Mouse (Mus musculus) hematopoietic stem cell, adult 5-6 weeks (primary cell): ENCODE measurements around the gene Bmp8a. TPM values are rescaled to one million over a fixed set of nuclear protein-coding genes. Genes with fewer than 3 reads are reported as not detected.

ENCODE experiments used
- ATAC-seq, 2 experiments: fragments of 125-278 bp in 1 of 2; replicated peaks in 1 of 2; 2 replicates each; pipeline ENCODE4 v1.8.0; 2016 to 2017; ENCODE audit warnings: inconsistent platforms in 2 of 2, mild to moderate bottlenecking in 2 of 2, moderate number of reproducible peaks in 2 of 2, low read depth in 1 of 2, moderate TSS enrichment in 1 of 2; ENCODE audit not compliant: low FRiP score in 2 of 2, poor library complexity in 2 of 2, severe bottlenecking in 2 of 2, insufficient read depth in 1 of 2, low TSS enrichment in 1 of 2
- total RNA-seq: library from RNA; stranded (forward); fragments of 172-1452, 232-1000 nt; gene quantifications from 2 replicates; pipeline ENCODE4 v1.2.3, GENCODE M21; 2017

Bmp8a gene
- total RNA-seq: 0.19 TPM in 1 of 2 replicates, not detected in the other

- ATAC-seq: peak; percentile 72 to 80
Measured at GRCm38 (mm10) chr4:123342642-123343470, at the start of gene Bmp8a. TSS of gene Bmp8a (minus strand) at chr4:123343252.

- peak in 1 of 2 experiments; percentile 36; a peak in 1 of 4 replicates for ATAC-seq
Measured at GRCm38 (mm10) chr4:123392187-123392586, 49.1 kb upstream of the Bmp8a start.

GRCm38 (mm10) chr4:123385028-123385427 is 42.0 kb upstream of the Bmp8a start:
- no peak for ATAC-seq

GRCm38 (mm10) chr4:123383173-123383572 is 40.1 kb upstream of the Bmp8a start:
- no peak for ATAC-seq

- no peak for ATAC-seq
Measured at GRCm38 (mm10) chr4:123382051-123382450, 39.0 kb upstream of the Bmp8a start.

GRCm38 (mm10) chr4:123381598-123381997 is 38.5 kb upstream of the Bmp8a start:
- ATAC-seq: no peak

- ATAC-seq: no peak
Measured at GRCm38 (mm10) chr4:123376031-123376430, 33.0 kb upstream of the Bmp8a start.

GRCm38 (mm10) chr4:123374316-123375008 is 31.4 kb upstream of the Bmp8a start:
- ATAC-seq: no peak

- ATAC-seq: no peak
Measured at GRCm38 (mm10) chr4:123363555-123363954, 20.5 kb upstream of the Bmp8a start.

- ATAC-seq: no peak
Measured at GRCm38 (mm10) chr4:123360771-123361170, 17.7 kb upstream of the Bmp8a start.

GRCm38 (mm10) chr4:123358613-123359012 is 15.6 kb upstream of the Bmp8a start:
- ATAC-seq: no peak

GRCm38 (mm10) chr4:123355941-123356340 is 12.9 kb upstream of the Bmp8a start:
- no peak for ATAC-seq

GRCm38 (mm10) chr4:123353271-123353877 is 10.3 kb upstream of the Bmp8a start:
- ATAC-seq: no peak

- peak in 1 of 2 experiments; percentile 13; a peak in 1 of 4 replicates for ATAC-seq
Measured at GRCm38 (mm10) chr4:123343471-123343789, 378 bp upstream of the Bmp8a start.

- peak; percentile 4 to 20; a peak in 1 of 4 replicates for ATAC-seq
Measured at GRCm38 (mm10) chr4:123342091-123342641, 886 bp downstream of the Bmp8a start.

GRCm38 (mm10) chr4:123340232-123340631 is 2.8 kb downstream of the Bmp8a start:
- ATAC-seq: no peak

- no peak for ATAC-seq
Measured at GRCm38 (mm10) chr4:123337693-123338092, 5.4 kb downstream of the Bmp8a start.
